In genomic region chrX:56732401-56732800, GRCm38 (mm10) we compare ENCODE assay signal across 8 mouse cellular contexts. TPM values are rescaled to one million over a fixed set of nuclear protein-coding genes. Genes with fewer than 3 reads are reported as not detected.
DNase-seq lines count a peak whose midpoint lies in the region; ATAC-seq and TF ChIP-seq lines count a peak whose summit lies in the region.

No protein-coding gene starts in this region.

- ATAC-seq in kidney, embryonic 14.5 days (ENCODE audit: low FRiP score, low TSS enrichment), result no peak
- ATAC-seq in embryonic facial prominence, embryonic 11.5 days (replicated peaks; ENCODE audit: insufficient number of reproducible peaks, low FRiP score, low TSS enrichment, low read depth), result no peak
- ATAC-seq in hindbrain, postnatal 0 days, result no peak

- H3K27me3 ChIP-seq in kidney, embryonic 14.5 days (ENCODE audit: control insufficient read depth, insufficient read depth, low read length), result no peaks in the 10 kb centered on the region; the same call in 1 of the 2 replicates
- H3K27me3 ChIP-seq in embryonic facial prominence, embryonic 11.5 days (ENCODE audit: control insufficient read depth, insufficient read depth, low read length), result no peaks in the 10 kb centered on the region
- no peaks in the 10 kb centered on the region for H3K27me3 ChIP-seq in hindbrain, postnatal 0 days (ENCODE audit: insufficient read depth, low read length)
- no peaks in the 10 kb centered on the region for H3K27me3 ChIP-seq in myocyte (ENCODE audit: control insufficient read depth, insufficient read depth, insufficient read length)

- H3K27ac ChIP-seq in kidney, embryonic 14.5 days (ENCODE audit: low read depth, low read length), result no peak overlapping the region
- H3K27ac ChIP-seq in embryonic facial prominence, embryonic 11.5 days (replicated peaks; ENCODE audit: low read depth, low read length), result no peak overlapping the region
- H3K27ac ChIP-seq in hindbrain, postnatal 0 days, result peak overlapping the region; percentile 81; the same call in 1 of the 2 replicates

- no peak for DNase-seq in kidney, postnatal 10 days
- no peak for DNase-seq in embryonic facial prominence, embryonic 11.5 days (ENCODE audit: low spot score)
- DNase-seq in hindbrain, postnatal 0 days (ENCODE audit: low spot score), result no peak
- no peak for DNase-seq in urinary bladder, postnatal 4 days (ENCODE audit: low spot score in 2 of 2)
- no peak for DNase-seq in thymus, postnatal 36 days
- DNase-seq in spleen, postnatal 36 days (ENCODE audit: low spot score in 2 of 2), result no peak

- no peaks in the 10 kb centered on the region for H3K4me1 ChIP-seq in kidney, embryonic 14.5 days (ENCODE audit: control insufficient read depth, insufficient read depth, low read length)
- H3K4me1 ChIP-seq in embryonic facial prominence, embryonic 11.5 days (ENCODE audit: control insufficient read depth, insufficient read depth, low read length), result no peaks in the 10 kb centered on the region
- H3K4me1 ChIP-seq in hindbrain, postnatal 0 days (ENCODE audit: insufficient read depth, low read length), result no peaks in the 10 kb centered on the region

- no peaks in the 10 kb centered on the region for H3K9me3 ChIP-seq in kidney, embryonic 14.5 days (ENCODE audit: control insufficient read depth, low read length)
- H3K9me3 ChIP-seq in embryonic facial prominence, embryonic 11.5 days (replicated peaks; ENCODE audit: control insufficient read depth, low read length), result no peaks in the 10 kb centered on the region
- no peaks in the 10 kb centered on the region for H3K9me3 ChIP-seq in hindbrain, postnatal 0 days (ENCODE audit: low read length)

- H3K4me3 ChIP-seq in kidney, embryonic 14.5 days (ENCODE audit: low read length), result peak overlapping the region; percentile 43; the same call in 1 of the 2 replicates
- peak overlapping the region; percentile 45 for H3K4me3 ChIP-seq in embryonic facial prominence, embryonic 11.5 days (ENCODE audit: low read depth, low read length)
- H3K4me3 ChIP-seq in hindbrain, postnatal 0 days (ENCODE audit: low read length), result peak overlapping the region; percentile 56
- H3K4me3 ChIP-seq in myocyte, result peak overlapping the region; percentile 12

- TF ChIP-seq CTCF in hindbrain, postnatal 0 days (IDR thresholded peaks at IDR 0.05; ENCODE audit: low read depth), result no peak

- H3K79me2 ChIP-seq in myocyte (ENCODE audit: control insufficient read depth, insufficient read depth), result no peaks in the 10 kb centered on the region

- no peaks in the 10 kb centered on the region for H3K36me3 ChIP-seq in kidney, embryonic 14.5 days (ENCODE audit: control insufficient read depth, insufficient read depth, low read length)
- H3K36me3 ChIP-seq in embryonic facial prominence, embryonic 11.5 days (replicated peaks; ENCODE audit: control insufficient read depth, insufficient read depth, low read depth, low read length), result no peaks in the 10 kb centered on the region
- no peaks in the 10 kb centered on the region for H3K36me3 ChIP-seq in hindbrain, postnatal 0 days (ENCODE audit: insufficient read depth, low read length)
- no peaks in the 10 kb centered on the region for H3K36me3 ChIP-seq in myocyte (ENCODE audit: control insufficient read depth, insufficient read depth)

- no peak overlapping the region for H3K9ac ChIP-seq in kidney, embryonic 14.5 days (ENCODE audit: low read depth, low read length)
- H3K9ac ChIP-seq in embryonic facial prominence, embryonic 11.5 days (replicated peaks; ENCODE audit: low read length), result no peak overlapping the region
- no peak overlapping the region; the same call in 1 of the 2 replicates for H3K9ac ChIP-seq in hindbrain, postnatal 0 days (replicated peaks; ENCODE audit: low read length)

- peak overlapping the region; percentile 48 for H3K4me2 ChIP-seq in kidney, embryonic 14.5 days (replicated peaks; ENCODE audit: low read depth, low read length)
- H3K4me2 ChIP-seq in embryonic facial prominence, embryonic 11.5 days (ENCODE audit: low read depth, low read length), result peak overlapping the region; percentile 62; the same call in 1 of the 2 replicates
- peak overlapping the region; percentile 57 for H3K4me2 ChIP-seq in hindbrain, postnatal 0 days (ENCODE audit: low read depth, low read length)
- H3K4me2 ChIP-seq in myocyte (ENCODE audit: low read depth), result peak overlapping the region; percentile 24

- TF ChIP-seq POLR2A in myocyte (IDR thresholded peaks at IDR 0.05; ENCODE audit: insufficient read length, low read depth), result no peak

- peak overlapping the region; percentile 41 for H3ac ChIP-seq in myocyte (ENCODE audit: control insufficient read depth, insufficient read length)

- 39% methylated on average over 3 of the region's 3 CpGs for WGBS in kidney, embryonic 14.5 days
- WGBS in embryonic facial prominence, embryonic 11.5 days, result 4% methylated on average over 3 of the region's 3 CpGs
- WGBS in hindbrain, postnatal 0 days, result 23% methylated on average over 3 of the region's 3 CpGs

TF ChIP-seq in myocyte, 11 proteins besides CTCF, POLR2A, EP300 and RAD21:
- TF ChIP-seq TCF3 (IDR thresholded peaks at IDR 0.05; ENCODE audit: insufficient read length, low read depth) (no peak), CEBPB (IDR thresholded peaks at IDR 0.05; ENCODE audit: insufficient read depth, poor library complexity, severe bottlenecking) (no peak), REST (IDR thresholded peaks at IDR 0.05; ENCODE audit: insufficient read depth, insufficient read length) (no peak), USF1 (IDR thresholded peaks at IDR 0.05; ENCODE audit: low read depth) (no peak), MYOD1 (IDR thresholded peaks at IDR 0.05; ENCODE audit: control insufficient read depth in 1 of 3, insufficient read length in 2 of 3, low read depth in 2 of 3) (no peak), MYOG (IDR thresholded peaks at IDR 0.05; ENCODE audit: control insufficient read depth in 1 of 3, insufficient read depth in 1 of 3, insufficient read length in 2 of 3, low read depth in 2 of 3) (no peak)
TF ChIP-seq in myocyte: peak in this region for 0.

RNA-seq across cellular contexts. Expression of gene Fhl1, which starts 0.8 kb away (rescaled TPM):
- 47.4 and 60.3 TPM in 2 replicates for polyA plus RNA-seq in kidney, embryonic 14.5 days (2014; fragmentation: Nextera tagmentation; extraction: Ambion mirVana)
- polyA plus RNA-seq in embryonic facial prominence, embryonic 11.5 days (2014; fragmentation: Nextera tagmentation; extraction: Ambion mirVana), result 48.9 and 50.9 TPM in 2 replicates
- total RNA-seq in hindbrain, postnatal 0 days (2014; rRNA removed), result 189 and 208 TPM in 2 replicates
- 198 and 201 TPM in 2 replicates for polyA plus RNA-seq in hindbrain, postnatal 0 days (2015; fragmentation: Nextera tagmentation; extraction: Ambion mirVana)
- 74.2 TPM for polyA plus RNA-seq in myocyte (2012; fragmentation: generic; extraction: Trizol)
